Mouse (Mus musculus) MN1 (cell line): ENCODE measurements at regions not wholly inside any gene's neighbourhood (a gene's known extent, or its start where the extent isn't known, plus 50 kb on each side); places are given as distances from the start of the nearest gene placed in this dataset.

Experiments used
- DNase-seq: peaks from one replicate; pipeline ENCODE4 v3.0.0-alpha.2; 2016; ENCODE audit warnings: low spot score

- no peak for DNase-seq
These were observed 155.7 kb upstream of the Tmem161b start for GRCm38 (mm10) chr13:84066211-84066959.

GRCm38 (mm10) chr13:84066960-84067665 lies 155.0 kb upstream of the Tmem161b start:
- DNase-seq: no peak

DNA sequence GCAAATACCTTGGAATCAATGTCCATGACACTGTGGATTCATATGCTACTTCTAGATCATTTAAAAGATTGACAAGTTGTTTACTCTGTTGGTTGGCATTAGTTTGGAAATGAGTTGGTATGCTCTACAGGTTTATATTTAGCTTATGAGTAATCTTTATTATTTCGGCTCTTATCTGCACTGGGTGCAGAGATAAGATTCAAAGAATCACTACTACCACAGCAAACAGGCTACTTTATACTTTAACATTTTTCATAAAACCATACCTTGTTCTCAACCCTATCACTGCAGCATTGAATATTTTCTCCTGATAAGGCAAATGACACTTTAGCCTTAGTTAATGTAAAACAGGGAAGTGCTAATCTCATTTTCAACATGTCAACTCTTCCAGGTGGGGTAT lies 153.7 kb upstream of the Tmem161b start:
- DNase-seq: no peak
